Mouse (Mus musculus) gastrocnemius, adult 18-20 months (tissue): ENCODE measurements around the gene Lrrc2. TPM values are rescaled to one million over a fixed set of nuclear protein-coding genes. Genes with fewer than 3 reads are reported as not detected.
A peak's percentile ranks its signal among the peaks of the same experiment; 100 is the strongest.

ENCODE experiments used
- DNase-seq: peaks from one replicate; pipeline ENCODE4 v3.0.0; 2021; ENCODE audit warnings: low spot score
- total RNA-seq, 2 experiments: library from RNA; stranded (reverse); gene quantifications; 2 replicates each; pipeline ENCODE4 v1.2.3; 2021

Gene Lrrc2
- total RNA-seq, 2 experiments from 2014 or later: 82.8 to 112 TPM

DNA sequence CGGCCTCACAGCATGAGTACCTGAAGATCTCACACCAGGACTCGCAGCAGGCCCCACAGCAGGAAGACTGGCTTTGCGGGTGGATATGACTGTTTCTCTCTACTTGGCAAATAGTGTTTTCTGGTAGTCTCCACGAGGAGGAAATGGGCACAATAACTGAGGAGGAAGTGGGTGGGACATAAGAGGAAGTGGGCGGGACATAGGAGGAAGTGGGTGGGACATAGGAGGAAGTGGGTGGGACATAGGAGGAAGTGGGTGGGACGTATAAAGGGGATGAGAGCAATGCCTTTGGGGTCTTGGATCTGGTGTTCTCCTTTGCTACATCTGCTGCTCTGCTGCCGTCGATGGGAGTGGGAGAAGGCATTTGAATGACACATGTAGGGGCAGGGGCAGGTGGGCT lies 34.6 kb downstream of the Lrrc2 start:
- no peak for DNase-seq

DNA sequence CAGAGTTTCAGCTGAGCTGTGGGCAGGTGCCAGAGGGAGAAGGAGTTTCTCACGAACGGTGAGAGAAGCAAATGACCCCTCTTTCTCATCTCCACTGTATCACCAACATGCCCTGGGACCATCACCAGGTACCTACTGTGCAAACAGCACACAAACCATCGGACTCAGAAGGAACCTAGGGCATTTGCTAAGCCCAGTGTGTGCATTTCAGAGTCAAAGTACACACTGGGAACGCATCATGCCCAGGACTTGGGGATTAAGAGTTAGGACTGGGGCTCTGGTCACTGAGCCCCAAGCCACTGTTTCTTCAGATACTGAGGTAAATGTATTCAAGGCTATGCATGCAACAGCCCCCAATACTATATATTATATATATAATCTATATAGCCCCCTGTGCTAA lies 36.0 kb downstream of the Lrrc2 start:
- no peak for DNase-seq

DNA sequence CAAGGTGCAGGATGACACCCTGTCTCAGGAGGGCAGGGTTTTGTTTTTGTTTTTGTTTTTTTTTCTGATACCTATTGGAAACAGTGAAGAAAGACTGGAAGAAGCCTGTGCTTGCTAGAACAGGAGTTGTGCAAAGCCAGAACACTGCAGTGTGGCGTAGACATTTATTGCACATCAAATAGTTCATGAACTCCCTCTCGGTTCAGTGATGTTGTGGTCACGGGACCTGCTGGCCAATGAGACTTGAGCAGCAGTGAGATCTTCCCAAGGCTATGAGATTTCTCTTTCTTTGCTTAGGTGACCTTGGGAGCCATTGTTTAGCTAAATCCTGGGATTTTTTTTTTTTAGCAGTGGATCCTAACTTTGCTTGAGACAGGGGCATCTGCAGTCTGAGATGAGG lies 36.7 kb downstream of the Lrrc2 start:
- DNase-seq: no peak

DNA sequence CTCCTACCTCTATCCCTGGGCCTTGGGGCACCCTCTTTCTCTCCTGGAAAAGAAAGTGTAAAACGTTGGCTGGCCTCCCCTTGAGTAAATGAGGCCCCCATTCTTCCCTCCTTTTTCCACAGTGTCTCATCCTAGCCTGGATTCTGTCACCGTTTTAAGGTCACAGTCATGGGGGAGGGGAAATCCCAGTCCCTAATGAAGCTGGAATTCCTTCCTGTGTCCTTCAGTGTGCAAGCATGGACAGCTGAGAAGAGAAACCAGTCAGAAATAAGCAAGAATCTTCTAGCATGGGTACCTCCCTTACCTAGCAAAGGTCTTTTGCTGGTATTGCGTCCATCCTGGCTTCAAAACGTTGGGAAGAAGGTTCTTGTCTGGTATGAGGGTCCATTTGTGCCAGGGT lies 37.8 kb downstream of the Lrrc2 start:
- DNase-seq: no peak

DNA sequence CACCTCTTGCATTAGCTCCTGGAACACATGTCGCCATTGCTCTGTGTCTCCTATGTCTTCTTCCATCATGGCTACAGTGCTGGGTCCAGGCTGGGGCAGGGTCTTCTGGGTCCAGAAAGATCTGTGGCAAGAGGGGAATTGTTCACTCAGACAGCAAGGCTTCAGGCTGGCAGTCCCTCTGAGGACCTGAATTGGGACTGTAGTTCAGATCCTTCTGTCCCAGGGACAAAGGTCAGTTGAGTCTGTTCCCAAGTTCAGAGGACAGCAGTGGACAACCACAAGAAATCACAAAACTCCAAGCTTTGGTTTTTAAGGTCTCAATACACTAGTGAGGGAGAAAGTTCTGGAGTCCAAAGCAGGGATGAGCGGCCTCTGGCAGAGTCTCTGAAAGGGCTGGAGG lies 38.2 kb downstream of the Lrrc2 start:
- no peak for DNase-seq

DNA sequence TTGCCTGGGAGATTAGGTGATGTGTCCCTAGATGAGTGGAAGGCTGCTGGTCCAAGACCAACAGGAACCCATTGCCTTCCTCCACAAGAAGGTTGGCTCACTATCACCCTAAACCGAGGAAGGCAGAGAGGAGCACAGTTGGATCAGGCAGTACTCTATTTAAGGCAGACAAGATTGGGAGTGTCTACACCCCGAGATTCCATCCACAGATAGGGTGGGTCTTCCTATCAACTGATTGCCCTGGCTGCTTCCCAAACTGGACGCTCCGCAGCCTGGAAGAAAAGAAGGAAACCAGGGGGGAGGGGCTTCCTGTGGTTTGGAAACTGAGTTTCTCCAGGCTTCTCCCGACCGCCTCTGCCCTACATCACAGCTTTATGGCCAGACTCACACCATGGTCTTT lies 38.9 kb downstream of the Lrrc2 start, which contains the start of gene Rtp3:
Gene Rtp3 (minus strand): TSS at position 380 of the 400 bp plus-strand sequence.
- DNase-seq: peak; percentile 24

DNA sequence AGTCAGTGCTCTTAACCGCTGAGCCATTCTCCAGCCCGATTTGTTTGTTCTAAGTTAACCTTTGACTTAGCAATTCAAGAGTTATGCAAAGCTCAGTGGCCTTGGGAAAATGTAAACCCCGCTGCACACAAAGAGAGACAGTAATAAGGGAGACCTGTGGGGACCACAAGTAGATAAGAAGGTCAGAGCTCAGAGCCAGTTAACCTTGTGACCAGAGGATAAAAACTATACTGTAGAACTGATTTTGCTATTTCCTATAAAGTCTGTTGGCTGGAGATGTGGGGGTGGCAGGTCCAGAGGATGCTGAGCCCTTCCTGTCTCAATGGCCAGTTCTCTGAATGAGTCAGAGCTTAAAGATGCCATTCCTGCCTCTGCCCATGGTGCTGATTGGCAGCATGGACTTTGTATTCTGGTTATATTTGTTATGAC lies 42.0 kb downstream of the Lrrc2 start:
- no peak for DNase-seq

DNA sequence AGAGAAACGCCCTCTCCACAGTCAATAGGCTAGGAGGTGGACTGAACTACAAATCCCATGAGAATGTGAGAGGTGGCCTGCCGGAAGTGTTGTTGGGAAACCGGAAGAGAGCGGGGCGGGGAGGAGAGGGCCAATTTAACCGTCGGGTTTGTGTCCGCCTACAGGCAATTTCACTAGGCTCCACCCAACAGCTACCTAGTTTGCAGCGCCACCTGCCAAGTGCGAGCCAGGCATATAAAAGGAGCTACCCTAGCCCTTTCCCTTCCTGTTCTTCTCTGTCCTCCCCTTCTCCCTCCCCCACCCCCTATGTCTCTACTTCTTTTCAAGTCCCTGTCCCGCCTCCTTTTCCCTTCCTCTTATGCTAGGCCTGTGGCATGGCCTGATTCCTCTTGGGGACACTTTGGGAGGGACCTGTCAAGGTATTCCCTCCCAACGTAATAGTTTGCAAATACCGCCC lies 43.4 kb downstream of the Lrrc2 start:
- DNase-seq: peak; percentile 79

DNA sequence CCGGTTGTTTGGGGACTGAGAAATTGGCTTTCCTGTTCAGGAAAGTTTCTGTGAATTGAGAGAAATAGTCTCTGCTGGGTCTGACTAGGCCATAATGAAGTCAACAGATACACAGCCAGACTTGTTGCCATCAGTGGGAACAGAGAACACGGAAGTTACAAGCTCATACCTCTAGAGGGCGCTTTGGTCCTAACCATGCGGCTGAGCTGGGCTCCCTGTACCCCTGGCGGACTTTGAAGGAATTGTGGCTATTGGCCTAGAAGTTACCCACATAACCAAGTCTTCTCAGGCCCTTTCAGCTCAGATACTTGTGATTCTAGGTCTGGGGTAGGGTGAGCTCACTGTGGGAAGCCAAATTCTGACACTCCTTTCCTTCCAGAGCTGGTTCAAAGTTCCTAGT lies 45.9 kb downstream of the Lrrc2 start:
- peak; percentile 85 for DNase-seq

DNA sequence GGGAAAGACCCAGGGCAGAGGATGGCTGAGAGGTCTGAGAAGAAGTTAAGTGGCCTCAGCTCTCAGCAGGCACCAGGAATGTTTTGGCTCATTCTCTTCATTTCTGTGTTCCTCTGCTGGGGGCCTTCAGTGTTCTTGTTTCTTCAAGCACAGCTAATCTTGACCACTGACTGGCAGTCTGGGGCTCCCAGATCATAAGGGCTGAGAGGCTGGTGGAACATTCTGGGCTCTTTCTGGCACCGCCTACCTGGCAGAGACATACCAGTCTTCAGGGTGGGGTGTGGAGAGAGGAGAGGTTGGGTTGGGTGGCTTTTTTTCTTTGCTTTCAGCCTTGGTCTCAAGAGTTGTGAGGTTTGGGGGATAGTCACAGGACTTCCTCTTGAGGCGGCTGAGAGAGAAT lies 47.7 kb downstream of the Lrrc2 start:
- DNase-seq: no peak

DNA sequence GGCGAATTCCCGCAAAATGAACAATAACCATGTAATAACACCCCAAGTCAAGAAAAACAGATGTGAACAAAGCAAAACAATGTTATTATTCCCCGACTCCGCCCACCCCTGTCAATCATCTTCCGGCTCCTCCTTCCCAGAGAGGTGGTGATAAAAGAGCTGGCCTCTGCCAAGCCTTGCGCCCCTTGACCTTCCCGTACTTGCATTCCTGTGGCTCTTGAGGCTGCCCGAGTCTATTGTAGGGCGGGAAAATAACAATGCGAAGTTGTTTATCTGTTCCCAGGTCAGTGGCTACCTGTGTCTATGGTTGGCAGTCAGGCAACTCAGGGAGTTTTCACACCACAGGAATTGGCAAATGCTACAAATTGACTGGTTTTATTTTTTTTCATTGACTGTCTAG lies 48.5 kb downstream of the Lrrc2 start:
- no peak for DNase-seq

DNA sequence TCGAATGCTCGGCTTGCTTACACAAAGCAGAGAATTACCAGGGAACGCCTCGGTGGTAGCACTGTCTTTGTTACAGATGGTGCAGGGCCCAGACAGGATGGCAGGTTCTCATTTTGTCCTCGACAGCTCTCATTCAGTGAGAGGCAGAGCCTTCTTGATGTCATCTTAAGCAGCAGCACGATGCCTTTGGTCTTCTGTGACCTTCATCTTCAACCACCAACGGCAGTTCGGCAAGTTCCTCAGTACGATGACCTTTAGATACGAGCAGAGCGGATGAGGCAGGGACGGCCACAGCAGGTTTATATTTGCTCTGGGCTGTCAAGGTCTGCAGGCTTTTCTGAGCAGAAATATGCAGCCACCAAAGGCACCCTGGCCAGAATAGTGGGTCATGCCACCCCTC lies 50.3 kb downstream of the Lrrc2 start:
- DNase-seq: no peak

DNA sequence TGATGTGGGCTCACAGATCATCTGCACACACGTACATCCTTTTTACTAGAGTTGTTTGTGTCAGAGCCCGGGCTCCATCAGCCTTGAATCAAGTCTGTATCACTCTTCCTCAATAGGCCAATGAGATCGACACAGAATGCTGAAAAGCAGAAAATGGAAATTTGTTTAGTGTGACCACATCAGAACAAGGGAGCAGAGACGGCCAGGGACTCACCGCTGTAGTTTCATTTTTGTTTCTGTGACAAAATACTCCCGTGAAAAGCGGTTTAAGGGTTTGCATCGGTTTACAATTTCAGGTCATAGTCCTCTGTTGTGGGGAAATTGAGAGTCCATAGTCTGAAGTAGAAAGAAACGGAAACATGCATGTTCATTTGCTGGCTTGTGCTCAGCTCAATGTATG lies 51.9 kb downstream of the Lrrc2 start:
- DNase-seq: no peak

DNA sequence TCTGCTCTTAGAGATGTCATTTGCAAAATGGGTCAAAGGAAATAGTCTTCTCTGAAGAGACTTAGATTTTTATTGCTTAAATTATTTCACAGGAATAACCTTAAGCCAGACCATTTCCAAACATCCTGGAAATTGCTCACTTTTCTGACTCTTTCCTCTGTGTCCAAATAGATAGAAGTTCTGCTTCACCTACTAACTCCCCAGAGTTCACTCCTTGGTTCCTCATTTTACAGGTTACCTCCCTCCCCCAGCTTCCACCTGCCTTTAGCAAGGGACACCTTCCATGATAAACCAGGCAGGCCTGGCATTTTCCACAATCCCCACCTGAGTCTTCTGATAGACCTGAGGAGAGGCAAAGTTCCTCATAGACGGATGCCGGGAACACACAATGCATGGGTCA lies 55.2 kb downstream of the Lrrc2 start:
- DNase-seq: no peak

DNA sequence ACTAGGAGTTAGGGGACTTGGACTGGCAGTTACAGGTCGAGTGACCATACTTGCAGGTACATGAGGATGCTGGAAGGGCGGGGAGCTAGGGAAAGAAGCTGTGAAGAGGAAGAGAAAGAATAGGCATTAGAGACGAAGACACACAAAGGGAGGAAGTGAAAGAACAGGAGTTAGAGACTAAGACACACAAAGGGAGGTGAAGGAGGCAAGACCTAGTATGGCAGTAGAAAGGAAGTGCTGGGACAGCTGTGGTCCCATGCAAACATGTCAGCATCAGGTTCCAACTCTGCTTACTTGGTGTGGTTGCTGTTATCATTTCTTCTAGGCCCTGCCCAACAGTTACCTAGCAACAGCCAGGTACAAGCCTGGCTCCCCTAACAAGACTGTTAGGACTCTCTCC lies 58.4 kb downstream of the Lrrc2 start:
- no peak for DNase-seq

DNA sequence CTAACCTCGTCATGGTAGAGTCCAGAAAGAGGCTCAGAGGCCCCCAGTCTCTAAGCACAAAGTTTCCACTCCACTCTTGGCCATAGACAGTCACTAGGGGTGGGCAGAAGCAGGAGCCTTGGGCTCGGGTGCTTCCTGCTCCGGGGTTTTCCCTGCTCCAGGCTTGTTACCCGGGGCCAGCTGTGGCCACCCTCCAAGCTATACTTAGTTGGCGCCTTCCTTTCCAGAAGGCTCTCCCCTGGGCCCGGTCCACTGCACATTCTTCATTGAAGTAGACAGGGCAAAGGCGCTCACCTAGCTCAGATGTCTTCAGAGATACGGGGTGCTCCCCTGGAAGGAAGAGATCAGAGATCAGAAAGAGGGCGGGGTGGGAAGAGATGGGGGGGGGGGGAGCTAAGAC lies 60.2 kb downstream of the Lrrc2 start:
- no peak for DNase-seq

DNA sequence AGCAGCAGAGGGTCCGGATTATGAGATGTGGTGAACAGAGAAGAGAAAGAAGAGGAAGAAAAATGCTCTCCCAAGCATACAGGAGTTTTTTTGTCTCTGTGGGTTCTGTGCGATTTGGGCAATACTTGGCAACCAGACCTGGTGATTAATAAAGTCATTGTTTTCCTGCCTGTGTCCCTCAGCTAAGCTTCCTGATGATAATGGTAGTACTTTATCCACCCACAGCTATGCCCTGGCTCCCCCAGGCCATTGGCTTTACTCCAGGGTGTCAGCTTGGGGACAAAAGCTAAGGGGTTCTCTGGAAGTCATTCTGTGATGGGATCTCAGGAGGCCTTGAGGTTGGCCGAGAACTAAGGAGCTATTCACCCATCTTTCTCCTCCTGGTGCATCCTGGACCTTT lies 60.7 kb downstream of the Lrrc2 start:
- DNase-seq: no peak

DNA sequence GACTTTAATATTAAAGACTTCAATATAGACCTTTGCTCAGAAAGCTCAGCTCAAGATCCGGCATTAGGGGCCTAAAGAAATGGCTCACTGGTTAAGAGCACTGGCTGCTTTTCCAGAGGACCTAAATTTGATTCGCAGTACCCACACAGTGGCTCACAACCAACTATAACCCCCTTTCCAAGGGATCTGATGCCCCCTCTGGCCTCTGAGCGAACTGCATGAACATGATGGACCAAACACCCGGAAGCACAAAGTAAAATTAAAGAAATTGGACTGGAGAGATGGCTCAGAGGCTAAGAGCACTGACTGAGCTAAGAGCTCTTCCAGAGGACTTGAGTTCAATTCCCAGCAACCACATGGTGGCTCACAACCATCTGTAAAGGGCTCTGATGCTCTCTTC lies 64.3 kb downstream of the Lrrc2 start:
- DNase-seq: no peak

DNA sequence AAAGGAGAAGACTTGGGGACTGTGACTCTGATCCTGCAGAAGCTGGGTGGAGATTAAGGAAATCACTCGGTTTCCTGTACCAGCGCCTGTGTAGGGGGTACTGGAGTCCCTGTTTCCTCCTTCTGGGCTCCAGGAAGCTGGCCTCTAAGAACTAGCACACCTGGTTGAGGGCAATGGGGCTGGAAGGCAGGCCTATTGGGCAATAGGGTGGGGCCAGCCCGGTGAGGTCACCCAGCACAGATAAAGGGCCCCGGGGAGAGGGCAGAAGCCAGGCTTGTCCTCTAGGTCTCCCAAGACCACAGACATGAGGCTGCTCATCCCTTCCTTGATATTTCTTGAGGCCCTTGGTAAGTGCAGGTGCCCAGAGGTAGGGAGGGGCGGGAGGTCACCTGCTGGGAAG lies 67.7 kb downstream of the Lrrc2 start, which contains the start of gene Ltf:
Gene Ltf (plus strand): TSS at position 250 of the 400 bp plus-strand sequence.
- no peak for DNase-seq

DNA sequence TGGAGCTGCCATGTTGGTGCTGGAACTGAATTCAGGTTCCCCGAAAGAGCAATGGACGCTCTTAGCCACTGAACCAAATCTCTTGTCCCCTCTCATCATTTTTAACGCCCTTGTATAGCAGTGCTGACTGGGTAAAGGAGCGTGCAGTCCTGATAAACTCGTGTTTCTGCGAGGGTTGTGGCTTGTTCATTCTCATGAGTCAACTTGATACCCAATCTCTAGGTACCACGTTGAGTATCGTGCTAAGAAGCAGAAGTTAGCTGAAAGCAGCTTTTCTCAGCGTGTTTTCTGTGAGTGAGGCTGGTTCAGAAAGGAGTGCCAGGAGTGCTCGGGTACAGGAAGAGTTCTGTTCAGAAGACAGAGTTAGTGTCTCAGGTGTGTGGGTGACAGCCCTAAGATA lies 75.4 kb downstream of the Lrrc2 start:
- no peak for DNase-seq
